Mouse (Mus musculus) intestine, embryonic 15.5 days (tissue): Measurements from ENCODE around the gene Acads. TPM values are rescaled to one million over a fixed set of nuclear protein-coding genes. Genes with fewer than 3 reads are reported as not detected.

Experiments
- polyA plus RNA-seq: library from polyadenylated mRNA; unstranded; fragments of >200 nt; fragmentation: Nextera tagmentation; extraction: Ambion mirVana; gene quantifications from 2 replicates; pipeline ENCODE4 v1.2.1, GENCODE M21; 2015

Acads gene
- polyA plus RNA-seq, 1 experiment from 2014 or later: 119 TPM

Other genes starting within 250 kb of the Acads start
- 5.5 and 8.0 TPM in 2 replicates for gene Oasl2, start 222.4 kb downstream of the Acads start, polyA plus RNA-seq
- gene Oasl1, start 196.1 kb downstream of the Acads start, polyA plus RNA-seq: 1.9 and 2.3 TPM in 2 replicates
- 51.3 and 62.7 TPM in 2 replicates for gene 2210016L21Rik, start 177.2 kb downstream of the Acads start, polyA plus RNA-seq
- 18.0 and 18.6 TPM in 2 replicates for gene Hnf1a, start 148.3 kb downstream of the Acads start, polyA plus RNA-seq
- gene Sppl3, start 108.2 kb downstream of the Acads start, polyA plus RNA-seq: 16.8 and 23.6 TPM in 2 replicates
- gene Gm10401, start 21.1 kb downstream of the Acads start, polyA plus RNA-seq: 24.9 and 30.2 TPM in 2 replicates
- gene Unc119b, start 15.6 kb upstream of the Acads start, polyA plus RNA-seq: 25.7 and 26.6 TPM in 2 replicates
- 89.9 and 113 TPM in 2 replicates for gene Mlec, start 38.8 kb upstream of the Acads start, polyA plus RNA-seq
- 1.5 and 2.3 TPM in 2 replicates for gene Cabp1, start 75.0 kb upstream of the Acads start, polyA plus RNA-seq
- gene Pop5, start 116.5 kb upstream of the Acads start, polyA plus RNA-seq: 126 and 128 TPM in 2 replicates
- gene Rnf10, start 153.6 kb upstream of the Acads start, polyA plus RNA-seq: 119 and 120 TPM in 2 replicates
- 62.1 and 65.1 TPM in 2 replicates for gene Coq5, start 160.3 kb upstream of the Acads start, polyA plus RNA-seq
- 1,297 TPM in 2 replicates for gene Dynll1, start 181.7 kb upstream of the Acads start, polyA plus RNA-seq
- gene Srsf9, start 207.8 kb upstream of the Acads start, polyA plus RNA-seq: 217 and 220 TPM in 2 replicates
- gene Gatc, start 221.8 kb upstream of the Acads start, polyA plus RNA-seq: 24.8 and 24.9 TPM in 2 replicates
- gene Triap1, start 221.9 kb upstream of the Acads start, polyA plus RNA-seq: 62.7 and 66.3 TPM in 2 replicates
- gene Cox6a1, start 229.6 kb upstream of the Acads start, polyA plus RNA-seq: 1,187 and 1,356 TPM in 2 replicates